Mouse (Mus musculus): ENCODE measurements around the gene Nif3l1. TPM values are rescaled to one million over a fixed set of nuclear protein-coding genes. Genes with fewer than 3 reads are reported as not detected.

The Nif3l1 gene
- total and polyA plus RNA-seq, 3 experiments: 34.5 to 107 (median 39.6) TPM

DNA sequence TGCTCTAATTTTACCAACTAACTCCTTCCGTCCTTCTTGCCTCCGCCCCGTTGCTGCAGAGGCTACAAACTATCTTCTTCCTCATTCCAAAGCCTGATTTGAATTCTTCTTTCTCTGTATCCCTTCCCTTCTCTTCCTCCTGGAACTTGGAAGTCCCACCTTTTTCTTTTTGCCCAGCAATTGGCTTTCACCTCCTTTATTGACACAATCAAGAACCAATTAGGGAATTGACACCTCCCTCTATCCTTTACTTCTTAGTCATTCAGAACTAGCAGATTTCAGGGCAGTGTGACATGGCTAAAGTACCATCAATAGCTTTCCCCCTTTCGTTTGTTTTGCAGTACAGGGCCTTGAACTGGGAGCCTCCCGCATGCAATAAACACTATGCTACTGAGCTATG is 13.2 kb downstream of the Nif3l1 start:
- Histone ChIP-seq H3K27me3 (replicated peaks) (no peaks in the 10 kb centered on the region), H3K9ac (ENCODE audit: insufficient read depth, low read depth) (no peak overlapping the region), H3K4me3 (replicated peaks in 1 of 3; ENCODE audit: low read depth in 2 of 3, low read length in 2 of 3, poor library complexity in 1 of 3) (no peak overlapping the region), H3K9me3 (replicated peaks; ENCODE audit: low read length) (peaks cover 4% of the 10 kb centered on the region), H3K79me2 (replicated peaks; ENCODE audit: control insufficient read depth, extremely low read depth, insufficient read depth, poor library complexity, severe bottlenecking) (no peaks in the 10 kb centered on the region), H3K27ac (ENCODE audit: insufficient read depth, low read depth) (no peak overlapping the region), H3K36me3 (replicated peaks in 1 of 2; ENCODE audit: control insufficient read depth in 1 of 2, insufficient read depth in 1 of 2, low read length in 1 of 2) (peaks cover 85 to 89% of the 10 kb centered on the region in 2 experiments), H3K4me1 (ENCODE audit: control insufficient read depth in 1 of 2, insufficient read depth in 2 of 2) (no peaks in the 10 kb centered on the region), H3K4me2 (ENCODE audit: insufficient read depth, low read depth, poor library complexity, severe bottlenecking) (no peak overlapping the region)
- no peak for DNase-seq (ENCODE audit: extremely low read depth)
- in situ Hi-C loops (cut with MboI; ENCODE audit: low pct_ligation_motif_present, low pct_unique_long_range_greater_than_20kb, low sequenced_read_pairs): no loop called here
- TF ChIP-seq CHD2 (IDR thresholded peaks at IDR 0.05; ENCODE audit: low read length) (no peak), ZC3H11A (IDR thresholded peaks at IDR 0.05; ENCODE audit: low read depth, low read length) (no peak), KAT2A (IDR thresholded peaks at IDR 0.05; ENCODE audit: insufficient replicate concordance, low read length) (no peak), JUN (IDR thresholded peaks at IDR 0.05; ENCODE audit: insufficient read depth, low read depth, low read length) (no peak), USF2 (conservative IDR thresholded peaks at IDR 0.05; ENCODE audit: low read depth, low read length) (no peak), TCF12 (IDR thresholded peaks at IDR 0.05; ENCODE audit: low read depth, low read length) (no peak), ZKSCAN1 (IDR thresholded peaks at IDR 0.05; ENCODE audit: borderline replicate concordance, low read depth, low read length) (no peak), POLR2AphosphoS2 (IDR thresholded peaks at IDR 0.05; ENCODE audit: low read depth, low read length) (no peak), ZMIZ1 (IDR thresholded peaks at IDR 0.05; ENCODE audit: low read depth, low read length) (no peak), ELF1 (IDR thresholded peaks at IDR 0.05; ENCODE audit: low read depth, low read length) (no peak), BHLHE40 (IDR thresholded peaks at IDR 0.05; ENCODE audit: low read depth, low read length) (no peak), POLR2A (IDR thresholded peaks at IDR 0.05; ENCODE audit: low read depth, low read length) (no peak)
- dilution Hi-C loops (cut with MboI; ENCODE audit: extremely low pct_ligation_motif_present, extremely low pct_unique_long_range_greater_than_20kb, low sequenced_read_pairs): no loop called here

- in situ Hi-C loops (cut with MboI; ENCODE audit: low pct_ligation_motif_present, low pct_unique_long_range_greater_than_20kb, low sequenced_read_pairs): no loop called here
- Histone ChIP-seq H3K9ac (ENCODE audit: insufficient read depth, low read depth) (no peak overlapping the region), H3K27me3 (replicated peaks) (no peaks in the 10 kb centered on the region), H3K9me3 (replicated peaks; ENCODE audit: low read length) (no peaks in the 10 kb centered on the region), H3K4me2 (ENCODE audit: insufficient read depth, low read depth, poor library complexity, severe bottlenecking) (no peak overlapping the region), H3K27ac (ENCODE audit: insufficient read depth, low read depth) (no peak overlapping the region), H3K4me1 (ENCODE audit: control insufficient read depth in 1 of 2, insufficient read depth in 2 of 2) (no peaks in the 10 kb centered on the region), H3K79me2 (replicated peaks; ENCODE audit: control insufficient read depth, extremely low read depth, insufficient read depth, poor library complexity, severe bottlenecking) (no peaks in the 10 kb centered on the region), H3K36me3 (replicated peaks in 1 of 2; ENCODE audit: control insufficient read depth in 1 of 2, insufficient read depth in 1 of 2, low read length in 1 of 2) (peaks cover 85 to 89% of the 10 kb centered on the region in 2 experiments), H3K4me3 (replicated peaks in 1 of 3; ENCODE audit: low read depth in 2 of 3, low read length in 2 of 3, poor library complexity in 1 of 3) (no peak overlapping the region)
- no peak for DNase-seq (ENCODE audit: extremely low read depth)
- dilution Hi-C loops (cut with MboI; ENCODE audit: extremely low pct_ligation_motif_present, extremely low pct_unique_long_range_greater_than_20kb, low sequenced_read_pairs): no loop called here
- TF ChIP-seq E2F4 (IDR thresholded peaks at IDR 0.05; ENCODE audit: insufficient replicate concordance, low read depth, low read length) (no peak), POLR2A (IDR thresholded peaks at IDR 0.05; ENCODE audit: low read depth, low read length) (no peak), NELFE (IDR thresholded peaks at IDR 0.05; ENCODE audit: low read depth, low read length) (no peak), BHLHE40 (IDR thresholded peaks at IDR 0.05; ENCODE audit: low read depth, low read length) (no peak), ZMIZ1 (IDR thresholded peaks at IDR 0.05; ENCODE audit: low read depth, low read length) (no peak), EP300 (IDR thresholded peaks at IDR 0.05; ENCODE audit: low read length) (no peak), MAFK (IDR thresholded peaks at IDR 0.05; ENCODE audit: insufficient replicate concordance, low read length) (no peak), RCOR1 (conservative IDR thresholded peaks at IDR 0.05; ENCODE audit: low read depth, low read length) (no peak), ETS1 (conservative IDR thresholded peaks at IDR 0.05; ENCODE audit: low read depth, low read length) (no peak), KAT2A (IDR thresholded peaks at IDR 0.05; ENCODE audit: insufficient replicate concordance, low read length) (no peak), TCF12 (IDR thresholded peaks at IDR 0.05; ENCODE audit: low read depth, low read length) (no peak), POLR2AphosphoS2 (IDR thresholded peaks at IDR 0.05; ENCODE audit: low read depth, low read length) (no peak), CHD2 (IDR thresholded peaks at IDR 0.05; ENCODE audit: low read length) (no peak), USF1 (IDR thresholded peaks at IDR 0.05; ENCODE audit: low read depth, low read length) (no peak), SIN3A (IDR thresholded peaks at IDR 0.05; ENCODE audit: low read length) (no peak), MYC (IDR thresholded peaks at IDR 0.05; ENCODE audit: low read depth, low read length) (no peak), IRF4 (IDR thresholded peaks at IDR 0.05; ENCODE audit: low read depth, low read length) (no peak)
Observed at GRCm38 (mm10) chr1:58458867-58459266, 13.9 kb downstream of the Nif3l1 start.
